Mouse (Mus musculus) CD4-positive helper T cell, adult 2 months (primary cell): ENCODE results near the gene Lrrc8c.
A peak's percentile ranks its signal among the peaks of the same experiment; 100 is the strongest.

Source experiments
- DNase-seq: peaks from one replicate; pipeline ENCODE4 v3.0.0-alpha.2; 2012; ENCODE audit warnings: low read depth, missing footprints, low spot score

Gene Lrrc8c

DNA sequence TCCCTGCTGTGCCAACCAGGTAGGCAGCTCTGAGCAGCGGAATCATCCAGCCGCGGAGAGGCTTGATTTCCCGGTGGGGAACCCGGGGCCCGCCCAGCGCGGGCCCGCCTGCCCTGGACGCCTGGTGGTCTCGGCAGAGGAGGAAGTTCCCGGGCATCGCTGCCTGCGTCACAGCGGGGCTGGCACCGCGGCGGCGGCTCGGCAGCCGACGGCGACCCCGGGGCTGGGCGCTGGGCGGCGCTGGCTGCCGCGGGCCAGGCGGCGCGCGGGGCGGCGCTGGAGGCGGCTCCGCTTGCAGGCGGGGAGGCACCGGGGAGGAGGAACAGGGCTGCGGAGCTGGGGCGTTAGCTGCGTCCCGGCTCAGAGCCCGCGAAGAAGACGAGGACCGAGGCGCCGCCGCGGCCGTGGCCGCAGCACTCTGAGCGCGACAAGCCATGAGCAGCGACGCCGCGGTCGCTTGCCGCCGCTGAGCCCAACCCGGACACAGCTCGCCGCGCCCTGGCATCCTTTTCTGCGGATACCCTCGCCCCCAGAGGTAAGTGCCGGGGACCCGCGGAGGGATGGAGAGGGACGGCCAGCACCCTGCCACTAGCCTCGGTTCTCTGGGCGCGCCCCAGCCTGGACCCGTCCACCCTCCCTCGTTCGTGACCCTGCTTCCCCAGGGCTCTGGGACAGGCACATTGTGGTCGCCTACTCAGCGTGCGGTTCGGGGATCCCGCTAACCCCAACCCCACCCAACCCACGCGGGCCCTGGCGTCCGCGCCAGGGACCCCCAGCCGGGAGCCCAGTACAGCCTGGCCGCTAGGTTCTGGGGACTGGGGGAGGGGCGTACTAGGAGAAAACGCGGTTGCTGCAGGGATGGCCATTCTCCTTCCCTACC is at the start of gene Lrrc8c:
Gene Lrrc8c, plus strand, starts transcription at position 293 of the 880 bp plus-strand sequence.
- DNase-seq: peak; percentile 91

DNA sequence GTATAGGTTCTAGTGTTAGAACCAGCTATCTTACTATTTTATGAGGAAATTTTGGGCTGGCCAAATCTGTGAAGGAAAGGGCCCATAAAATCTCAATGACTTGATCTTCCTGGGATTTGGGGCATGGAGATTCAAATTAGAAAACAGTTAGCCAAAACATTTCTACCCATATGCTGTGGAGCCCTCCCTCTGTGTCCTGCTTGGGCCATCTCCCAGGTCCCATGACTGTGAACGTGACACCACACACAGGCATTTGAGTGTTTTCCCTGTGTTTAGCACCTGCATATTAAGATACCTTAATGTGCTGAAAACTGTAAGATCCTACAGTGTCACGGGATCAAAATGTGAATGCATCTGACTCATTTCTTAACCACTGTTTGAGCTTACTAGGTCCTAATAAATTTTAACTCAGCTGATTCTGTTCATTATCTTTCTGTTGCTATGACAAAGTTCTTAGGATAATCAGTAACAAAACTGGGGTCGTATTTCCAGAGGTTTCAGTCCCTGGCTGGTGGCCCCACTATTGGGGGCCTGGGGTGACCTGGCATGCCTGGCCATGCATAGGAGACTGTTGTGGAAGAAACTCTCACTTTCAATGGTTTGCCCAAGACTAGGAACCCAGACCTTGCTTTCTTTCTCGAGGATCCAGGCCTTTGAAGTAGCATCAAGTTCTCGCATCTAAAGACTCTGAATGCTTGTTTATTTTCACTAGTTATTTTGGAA is 46.0 kb upstream of the Lrrc8c start:
- no peak for DNase-seq

DNA sequence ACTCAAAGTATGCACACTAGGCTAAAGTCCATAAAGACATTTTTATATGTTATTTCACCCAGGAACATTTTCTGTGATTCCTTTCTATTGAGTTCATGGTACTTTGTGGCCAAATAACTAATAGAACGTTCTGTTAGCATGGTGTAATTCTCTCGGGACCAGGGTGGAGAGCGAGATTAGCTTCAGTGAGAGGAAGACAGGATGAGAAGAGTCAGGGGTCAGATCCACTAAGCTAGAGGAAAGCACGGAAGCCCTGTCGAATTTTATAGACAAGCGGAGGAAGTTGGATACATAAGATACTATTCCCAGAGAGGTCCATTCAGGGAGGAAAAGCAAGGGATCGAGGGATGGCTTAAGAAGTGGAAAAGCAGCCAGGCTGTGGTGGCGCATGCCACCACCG is 41.7 kb upstream of the Lrrc8c start:
- DNase-seq: no peak

DNA sequence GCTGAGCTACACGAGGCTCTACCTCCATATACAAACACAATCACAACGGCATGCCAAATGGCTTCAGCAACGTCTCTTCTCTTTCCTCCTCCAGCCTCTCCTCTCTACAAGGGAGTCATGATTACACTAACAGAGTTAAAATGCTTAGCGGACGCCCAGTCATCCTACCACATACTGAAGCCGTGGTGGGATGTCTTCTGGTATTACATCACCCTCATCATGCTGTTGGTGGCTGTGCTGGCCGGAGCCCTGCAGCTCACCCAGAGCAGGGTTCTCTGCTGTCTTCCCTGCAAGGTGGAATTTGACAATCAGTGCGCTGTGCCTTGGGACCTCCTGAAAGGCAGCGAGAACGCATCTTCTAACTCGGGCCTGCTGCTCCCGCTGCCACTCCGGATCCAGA is 39.5 kb upstream of the Lrrc8c start:
- no peak for DNase-seq

DNA sequence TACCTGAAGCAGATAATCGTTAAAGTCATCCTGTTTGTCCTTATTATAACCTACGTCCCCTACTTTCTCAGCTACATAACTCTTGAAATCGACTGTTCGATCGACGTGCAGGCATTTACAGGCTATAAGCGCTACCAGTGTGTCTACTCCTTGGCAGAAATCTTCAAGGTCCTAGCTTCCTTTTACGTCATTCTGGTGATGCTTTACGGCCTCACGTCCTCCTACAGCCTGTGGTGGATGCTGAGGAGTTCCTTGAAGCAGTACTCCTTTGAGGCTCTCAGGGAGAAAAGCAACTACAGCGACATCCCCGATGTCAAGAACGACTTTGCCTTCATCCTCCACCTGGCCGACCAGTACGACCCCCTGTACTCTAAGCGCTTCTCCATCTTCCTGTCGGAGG is 38.6 kb upstream of the Lrrc8c start:
- DNase-seq: no peak

DNA sequence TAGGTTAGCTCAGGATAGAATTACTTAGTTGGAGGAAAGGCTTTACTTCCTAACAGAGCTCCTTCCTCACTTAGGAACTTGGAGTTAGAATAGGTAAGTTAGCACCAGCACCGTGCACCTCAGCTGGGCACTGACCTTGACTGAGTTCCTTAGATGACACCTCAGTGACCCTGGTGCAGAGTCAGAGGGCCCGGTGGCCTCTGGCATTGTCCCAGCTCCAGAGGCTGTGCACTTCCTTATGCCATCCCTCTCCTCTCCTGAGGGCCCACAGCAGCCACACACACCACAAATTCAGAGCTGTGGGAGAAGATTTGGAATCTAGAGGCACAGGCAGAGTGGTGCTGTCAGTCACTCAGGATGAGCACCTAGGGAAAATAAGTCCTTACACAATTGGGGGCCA is 35.6 kb upstream of the Lrrc8c start:
- no peak for DNase-seq

DNA sequence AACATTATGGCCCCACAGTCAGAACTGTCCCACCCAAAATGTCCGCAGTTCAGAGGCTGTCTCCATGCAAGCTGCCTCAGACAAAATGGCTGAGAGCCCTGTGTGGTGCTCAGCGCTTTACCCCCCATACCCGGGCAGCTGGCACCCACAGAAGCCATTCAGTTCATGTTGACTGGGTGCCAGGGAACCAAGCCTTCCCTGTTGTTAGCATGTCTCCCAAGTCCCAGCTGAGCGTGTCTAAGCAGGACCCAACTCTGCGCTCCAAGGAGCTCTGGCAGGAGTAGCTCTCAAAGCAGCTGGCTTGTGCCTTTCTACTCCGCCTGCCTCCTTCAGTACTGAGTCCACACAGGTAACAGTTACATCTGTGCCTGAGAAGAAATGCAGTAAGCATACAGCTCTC is 34.9 kb upstream of the Lrrc8c start:
- DNase-seq: no peak

DNA sequence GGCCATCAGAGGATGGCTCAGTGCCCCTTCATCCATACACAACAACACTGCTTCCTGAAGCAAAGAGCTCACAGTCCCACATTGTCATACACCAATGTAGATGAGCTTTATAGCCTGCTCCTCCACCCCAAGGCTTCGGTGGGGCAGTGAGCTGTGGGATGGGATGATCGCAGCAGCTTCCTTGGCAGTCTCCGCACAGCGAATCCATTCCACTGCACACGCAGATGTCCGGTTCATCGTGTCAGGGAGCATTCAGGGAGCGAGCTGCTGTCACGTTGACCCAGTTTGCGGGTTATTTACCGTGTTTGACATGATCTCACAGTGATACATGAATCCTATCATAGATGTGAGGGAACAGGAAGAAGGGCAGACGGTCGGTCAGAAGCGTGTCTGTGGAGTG is 34.3 kb upstream of the Lrrc8c start:
- DNase-seq: no peak

DNA sequence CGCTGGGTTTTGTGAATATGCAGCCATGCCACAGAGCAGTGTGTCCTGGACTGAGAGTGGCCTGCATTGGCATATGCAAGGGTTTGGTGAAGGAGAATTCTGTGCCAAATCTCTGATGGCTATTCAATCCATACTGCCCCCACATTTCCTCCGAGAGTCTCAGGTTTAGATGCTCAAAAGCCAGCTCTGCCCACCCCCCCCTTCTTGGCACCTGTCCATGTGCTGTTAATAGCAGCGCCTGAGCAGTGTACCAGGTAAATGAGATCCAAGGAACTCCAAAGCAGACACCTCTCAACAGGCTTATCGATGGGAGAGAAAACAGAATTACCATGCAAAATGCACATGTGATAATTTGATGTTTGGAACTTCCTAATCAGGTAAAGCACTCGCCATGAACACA is 29.0 kb upstream of the Lrrc8c start:
- no peak for DNase-seq

DNA sequence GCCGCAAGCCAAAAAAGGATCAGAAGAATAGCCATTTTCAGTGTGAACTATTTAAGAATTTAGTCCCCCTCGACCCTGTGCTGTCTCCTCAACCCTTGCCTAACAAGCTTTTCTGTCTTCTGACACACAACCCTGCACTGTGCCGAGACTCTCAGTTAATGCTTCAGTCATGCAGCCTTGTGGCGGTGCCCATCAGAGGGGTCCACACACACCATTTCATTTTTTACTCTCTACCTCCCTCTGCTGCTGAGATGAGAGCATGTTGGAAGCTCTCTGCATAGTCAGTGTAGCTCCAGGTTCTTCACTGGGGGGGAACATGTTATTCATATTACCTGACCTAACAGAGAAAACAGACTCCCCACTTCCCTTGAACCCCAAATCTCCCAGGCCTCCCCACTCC is 27.8 kb upstream of the Lrrc8c start:
- DNase-seq: peak; percentile 27

DNA sequence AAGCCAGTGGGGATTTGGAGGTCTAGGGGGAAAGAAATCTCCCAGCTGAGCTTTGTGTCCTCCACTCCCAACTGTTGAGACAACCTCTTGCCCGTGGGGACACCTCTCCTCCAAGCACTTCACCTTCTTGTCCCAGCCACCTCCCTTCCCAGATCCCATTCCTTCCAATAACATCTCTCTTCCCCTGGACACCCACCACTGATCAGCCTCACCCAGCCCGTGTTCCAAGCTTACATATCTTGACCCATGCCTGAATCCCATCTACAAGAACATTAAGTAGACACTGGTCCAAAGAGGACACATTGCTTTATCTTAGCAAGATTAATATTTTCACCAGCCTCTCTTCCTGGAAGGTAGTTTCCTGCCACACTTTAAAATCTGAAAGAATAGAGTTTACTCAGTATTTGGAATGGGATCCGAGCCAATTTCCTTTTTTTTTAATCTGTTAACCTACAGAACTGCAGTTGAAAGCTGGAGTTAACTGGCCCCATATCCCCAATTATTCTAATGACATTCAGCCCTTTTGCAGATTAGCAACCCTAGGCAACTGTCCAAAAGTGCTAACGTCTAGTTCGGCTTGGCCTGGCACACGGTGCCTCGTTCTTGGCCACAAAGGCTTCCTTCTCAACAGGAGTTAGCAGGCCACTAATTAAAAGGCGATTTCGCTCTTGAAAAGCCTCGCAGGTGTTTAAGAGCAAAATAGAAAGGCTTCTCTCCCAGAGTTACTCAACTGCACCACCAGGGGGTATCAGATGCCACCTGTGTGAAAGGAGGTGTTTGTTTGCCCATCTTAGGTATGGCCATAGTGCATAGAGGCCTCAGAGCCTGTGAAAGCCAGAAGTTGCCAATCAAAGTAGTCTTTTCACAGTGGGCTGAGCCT is 26.6 kb upstream of the Lrrc8c start:
- peak; percentile 71 for DNase-seq

DNA sequence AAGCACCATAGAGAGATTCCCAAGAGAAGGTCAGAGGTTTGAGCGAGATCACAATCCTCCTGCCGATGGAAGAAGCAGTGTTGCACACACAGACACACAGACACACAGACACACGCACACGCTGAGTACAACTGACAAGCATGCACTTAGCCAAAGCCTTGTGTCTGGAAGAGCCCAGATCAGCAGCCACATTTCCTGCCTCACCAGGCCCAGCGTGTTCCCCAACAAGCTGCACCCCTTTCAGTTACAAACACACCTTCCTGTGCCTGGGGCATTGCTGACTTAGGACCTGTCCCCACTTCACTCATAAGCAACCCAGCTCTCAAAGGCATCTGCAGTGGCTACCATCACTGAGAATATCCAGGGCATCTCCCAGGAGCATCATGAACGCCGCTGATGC is 25.8 kb upstream of the Lrrc8c start:
- DNase-seq: no peak

DNA sequence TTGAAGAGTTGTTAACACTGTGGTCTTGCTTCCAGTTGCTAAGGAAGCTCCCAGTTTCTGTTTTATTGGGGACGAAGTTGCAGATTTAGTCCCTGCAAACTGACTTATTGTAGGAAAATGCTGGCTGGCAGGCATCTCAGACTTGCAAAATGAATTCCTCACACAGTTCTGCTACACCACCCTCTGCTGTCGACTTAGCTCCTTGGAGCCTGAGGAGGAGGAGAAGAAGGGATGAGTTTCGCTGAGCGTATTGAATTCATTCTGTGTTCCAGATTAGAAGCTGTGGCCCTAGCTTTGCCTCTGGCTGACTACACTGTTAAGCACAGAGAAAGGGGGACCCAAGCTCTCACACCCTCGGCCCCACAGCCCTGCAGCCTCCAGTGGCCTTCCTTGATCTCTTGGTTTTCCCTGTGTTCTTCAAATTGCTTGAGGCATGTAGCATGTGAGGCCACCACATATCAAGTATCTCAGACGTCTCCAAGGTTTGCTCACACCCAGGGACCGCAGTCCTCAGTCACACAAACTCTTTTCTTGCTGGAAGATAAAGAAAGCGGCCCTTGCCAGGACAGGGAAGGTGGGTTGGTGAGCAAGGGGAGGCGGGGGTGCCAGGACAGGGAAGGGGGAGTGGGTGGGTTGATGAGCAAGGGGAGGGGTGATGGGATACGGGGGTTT is 24.8 kb upstream of the Lrrc8c start:
- no peak for DNase-seq

DNA sequence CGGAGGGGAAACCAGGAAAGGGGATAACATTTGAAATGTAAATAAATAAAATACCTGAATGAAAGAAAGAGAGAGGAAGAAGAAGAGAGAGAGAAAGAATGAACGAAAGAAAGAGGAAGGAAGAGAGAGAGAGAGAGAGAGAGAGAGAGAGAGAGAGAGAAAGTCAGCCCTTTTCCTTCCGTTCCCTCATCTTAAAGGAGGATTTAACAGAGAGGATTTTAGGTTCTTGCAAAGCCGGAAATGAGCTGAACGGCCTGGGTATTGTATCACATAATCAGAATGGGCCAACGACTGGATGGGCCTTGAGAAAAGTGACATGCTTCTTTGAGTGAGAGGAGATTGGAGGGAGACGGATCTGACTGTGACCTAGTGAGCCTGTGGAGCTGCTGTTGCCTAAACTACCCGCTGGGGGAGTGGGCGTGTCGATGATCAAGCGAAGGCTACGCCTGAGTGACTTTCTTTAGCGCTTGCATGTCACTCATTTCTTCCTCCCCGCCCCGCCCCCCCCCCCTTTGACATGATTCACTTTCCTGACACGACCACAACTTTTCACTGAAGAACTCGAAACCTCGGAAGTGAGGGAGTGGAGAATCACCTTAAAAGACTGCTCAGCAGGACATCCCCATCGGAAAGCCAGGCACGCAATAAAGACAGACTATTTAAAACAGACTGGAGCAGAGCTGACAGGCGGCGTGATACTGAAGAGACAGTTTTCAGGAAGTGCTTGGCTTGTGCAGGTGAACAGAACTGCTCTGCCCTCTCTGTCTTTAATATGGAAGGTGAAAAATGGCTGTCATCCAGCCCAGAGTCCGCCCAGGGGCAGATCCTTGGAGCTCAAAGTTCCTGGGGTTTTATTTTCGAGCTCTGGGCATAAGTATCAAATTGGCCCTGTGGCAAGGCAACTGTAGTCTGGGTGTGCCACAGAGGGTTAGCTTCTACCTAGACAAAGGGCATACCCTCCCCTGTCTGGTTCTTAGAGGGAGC is 24.0 kb upstream of the Lrrc8c start:
- peak; percentile 95 for DNase-seq

DNA sequence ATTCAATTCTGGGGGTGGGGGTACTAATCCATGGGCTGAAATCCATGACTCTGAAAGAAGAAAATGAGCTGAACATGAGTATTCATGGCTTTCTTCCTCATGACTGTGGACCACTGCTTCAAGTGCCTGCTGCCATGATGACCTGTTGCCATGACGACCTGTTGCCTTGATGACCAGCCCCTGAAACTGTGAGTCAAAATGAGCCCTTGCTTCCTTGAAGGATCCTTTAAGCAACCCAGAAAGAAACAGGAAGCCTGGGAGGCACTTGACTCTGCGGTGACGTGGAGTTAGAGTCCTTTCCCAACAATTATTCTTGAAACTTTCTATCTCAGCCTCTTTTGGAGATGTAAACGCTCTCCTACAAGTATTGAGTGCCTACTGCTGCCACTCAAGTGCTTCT is 23.1 kb upstream of the Lrrc8c start:
- no peak for DNase-seq

DNA sequence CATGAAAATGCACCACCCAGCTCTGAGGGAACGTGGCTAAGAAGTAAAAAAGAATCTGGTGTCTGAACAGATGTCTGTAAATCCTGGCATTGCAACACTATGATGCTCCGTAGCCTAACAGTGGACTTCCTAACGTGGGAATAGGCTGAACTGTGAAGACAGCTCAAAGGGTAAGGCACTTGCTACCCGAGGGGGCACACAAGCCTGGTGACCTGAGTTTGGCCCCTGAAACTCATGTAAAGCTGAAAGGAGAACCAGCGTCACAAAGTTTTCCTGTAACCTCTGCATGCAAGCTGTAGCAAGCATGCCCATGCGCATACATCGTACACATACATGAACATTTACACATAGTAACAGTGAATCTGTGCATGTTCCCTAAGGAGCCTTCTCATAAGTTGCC is 22.6 kb upstream of the Lrrc8c start:
- no peak for DNase-seq

DNA sequence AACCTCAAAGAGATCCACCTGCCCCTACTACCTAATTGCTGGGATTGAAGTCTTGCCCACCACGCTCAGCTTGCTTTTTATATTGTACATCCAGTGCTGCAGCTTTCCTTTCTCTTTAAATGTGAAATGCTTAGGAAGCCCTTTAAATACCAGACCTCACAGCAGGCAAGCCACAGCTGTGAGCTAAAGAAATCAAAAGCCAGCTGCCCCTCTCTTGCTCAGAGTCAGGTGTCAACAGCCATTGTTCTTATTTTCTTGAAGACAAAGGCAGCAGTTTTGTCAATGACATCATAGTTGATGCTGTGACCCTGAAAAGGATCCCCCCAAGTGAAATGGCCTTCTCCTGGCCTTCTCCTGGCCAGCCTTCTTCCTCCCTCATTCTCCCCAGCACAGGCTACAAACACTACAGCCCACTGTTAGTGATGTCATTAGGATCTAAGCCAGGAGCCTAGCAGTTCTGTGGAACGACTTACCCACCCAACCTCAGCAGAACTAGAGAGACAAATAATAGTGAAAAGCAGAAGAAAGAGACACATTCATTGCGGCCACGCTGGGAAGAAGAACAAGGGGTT is 20.7 kb upstream of the Lrrc8c start:
- no peak for DNase-seq

DNA sequence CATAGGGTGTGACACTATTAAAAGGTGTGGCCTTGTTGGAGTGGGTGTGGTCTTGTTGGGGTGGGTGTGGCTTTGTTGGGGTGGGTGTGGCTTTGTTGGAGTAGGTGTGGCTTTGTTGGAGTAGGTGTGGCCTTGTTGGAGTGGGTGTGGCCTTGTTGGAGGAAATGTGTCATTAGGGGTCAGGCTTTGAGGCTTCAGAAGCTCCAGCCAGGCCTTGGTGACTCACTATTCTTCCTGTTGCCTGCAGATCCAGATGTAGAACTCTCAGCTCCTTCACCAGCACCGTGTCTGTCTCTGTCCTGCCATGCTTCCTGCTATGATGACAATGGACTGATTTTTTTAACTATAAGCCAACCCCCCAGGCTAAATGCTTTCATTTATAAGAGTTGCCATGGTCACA is 19.8 kb upstream of the Lrrc8c start:
- DNase-seq: peak; percentile 40

DNA sequence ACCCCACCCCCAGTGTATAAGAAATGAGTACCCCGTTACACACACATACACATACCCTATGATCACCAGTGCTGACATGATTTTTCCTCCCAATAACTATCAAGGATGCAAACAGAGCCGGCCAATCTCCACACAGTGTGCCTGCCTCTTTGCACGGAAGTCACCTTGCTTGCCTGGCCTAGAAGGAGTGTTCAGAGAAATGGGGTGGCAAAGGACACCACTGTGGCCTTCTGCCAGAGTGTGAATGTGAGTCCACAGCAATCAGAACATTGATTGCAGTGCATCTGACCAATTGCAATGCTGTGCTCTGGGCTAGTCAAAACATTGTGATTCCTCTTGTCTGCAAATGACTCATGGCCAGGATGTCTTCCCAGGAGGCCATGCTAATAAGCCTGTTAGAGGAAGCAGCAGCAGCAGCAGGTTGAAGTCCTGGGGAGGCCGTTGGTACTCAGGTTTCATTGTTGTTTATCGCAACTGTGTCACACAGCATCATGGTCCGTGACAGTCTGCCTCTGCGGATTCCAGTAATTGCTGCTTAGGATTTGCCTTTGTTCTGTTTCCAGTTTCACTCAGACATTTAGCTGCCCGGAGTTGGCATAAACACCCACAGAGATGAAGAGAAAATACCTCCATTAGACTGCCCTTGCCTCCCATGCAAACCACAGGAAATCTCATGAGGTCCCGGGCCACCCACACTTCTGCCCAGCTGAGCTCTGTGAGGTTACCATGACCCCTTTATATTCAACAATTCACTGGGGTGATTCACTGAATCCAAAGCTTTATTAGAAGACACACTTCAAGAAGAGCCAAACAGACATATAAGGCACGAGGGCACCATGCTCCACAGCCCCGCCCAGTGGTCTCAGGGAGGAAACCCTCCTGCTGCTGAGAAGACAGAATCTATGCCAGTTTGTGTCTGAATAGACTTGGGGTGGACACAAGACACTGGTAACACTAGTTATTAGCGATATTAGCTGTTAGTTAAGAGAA is 18.8 kb upstream of the Lrrc8c start:
- DNase-seq: peak; percentile 57
